Mouse (Mus musculus) liver, adult 2 months (tissue): ENCODE measurements at regions not wholly inside any gene's neighbourhood (a gene's known extent, or its start where the extent isn't known, plus 50 kb on each side); places are given as distances from the start of the nearest gene placed in this dataset.
A peak's percentile ranks its signal among the peaks of the same experiment; 100 is the strongest.

Source experiments
- DNase-seq: peaks from one replicate; pipeline ENCODE4 v3.0.0-alpha.2; 2011; ENCODE audit warnings: low read depth, low spot score; ENCODE audit errors: extremely low read depth
- H3K27ac ChIP-seq: fragments of 200-500 bp; replicated peaks from 2 replicates; pipeline ENCODE4 v1.5.1; 2012; ENCODE audit warnings: low read depth, mild to moderate bottlenecking, control low read depth, inconsistent platforms, low read length; ENCODE audit not compliant: insufficient read depth
- H3K27me3 ChIP-seq: fragments of 200-500 bp; 2 replicates; pipeline ENCODE4 v1.6.1; 2012; ENCODE audit warnings: mild to moderate bottlenecking, moderate library complexity, low read length, inconsistent platforms; ENCODE audit not compliant: control insufficient read depth, insufficient read depth
- H3K36me3 ChIP-seq: fragments of 200-500 bp; 2 replicates; pipeline ENCODE4 v1.6.1; 2012; ENCODE audit warnings: low read length, inconsistent platforms; ENCODE audit not compliant: control insufficient read depth, insufficient read depth
- H3K4me1 ChIP-seq: fragments of 200-500 bp; 2 replicates; pipeline ENCODE4 v1.6.1; 2011; ENCODE audit warnings: low read length; ENCODE audit not compliant: control insufficient read depth, insufficient read depth
- H3K4me3 ChIP-seq: fragments of 200-500 bp; 2 replicates; pipeline ENCODE4 v1.5.1; 2011; ENCODE audit warnings: low read depth, mild to moderate bottlenecking, control low read depth, low read length, moderate library complexity; ENCODE audit not compliant: insufficient read depth
- H3K79me2 ChIP-seq: fragments of 200-500 bp; 2 replicates; pipeline ENCODE4 v1.6.1; 2012; ENCODE audit warnings: inconsistent platforms, mild to moderate bottlenecking, low read length, moderate library complexity; ENCODE audit not compliant: control insufficient read depth, insufficient read depth
- H3K9ac ChIP-seq: fragments of 200-500 bp; 2 replicates; pipeline ENCODE4 v1.6.1; 2012; ENCODE audit warnings: low read depth, mild to moderate bottlenecking, control low read depth, inconsistent platforms, low read length
- CTCF ChIP-seq: fragments of 200-500 bp; IDR thresholded peaks from 2 replicates; pipeline ENCODE4 v1.5.1; 2011; ENCODE audit warnings: low read depth, low read length, control low read depth
- POLR2A ChIP-seq: fragments of 200-500 bp; IDR thresholded peaks from 2 replicates; pipeline ENCODE4 v1.6.1; 2011; ENCODE audit warnings: low read length, control low read depth; ENCODE audit not compliant: insufficient read depth; ENCODE audit errors: extremely low read depth
- WGBS: fragments of 180-500 bp; shearing (Covaris S2); methylation state at CpG from one replicate; pipeline ENCODE4 v1.1.7; 2018; 5-methylcytosine and 5-hydroxymethylcytosine counted together

DNA sequence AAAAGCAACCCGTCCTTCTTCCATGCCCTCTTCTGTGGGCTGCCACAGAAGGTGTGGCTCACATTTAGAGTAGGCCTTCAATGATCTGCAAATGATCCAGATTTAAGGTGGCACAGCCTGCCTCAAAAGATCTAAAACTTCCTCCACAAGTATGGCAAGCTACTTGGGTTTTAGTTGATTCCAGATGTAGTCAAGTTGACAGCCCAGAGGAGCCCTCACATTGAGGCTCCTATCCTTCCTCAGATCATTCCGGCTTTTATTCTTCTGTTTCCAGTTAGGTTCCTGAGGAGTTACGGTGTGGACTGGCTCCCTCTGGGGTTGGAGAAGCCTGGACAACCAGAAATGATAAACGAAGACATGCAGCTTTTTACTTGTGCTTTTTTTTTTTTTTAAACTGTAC is 78.8 kb upstream of the Mgme1 start:
- Histone ChIP-seq H3K79me2 (no peaks in the 10 kb centered on the region), H3K9ac (no peak overlapping the region), H3K4me1 (peaks cover 2% of the 10 kb centered on the region; the same call in 1 of the 2 replicates), H3K27me3 (no peaks in the 10 kb centered on the region), H3K4me3 (no peak overlapping the region), H3K36me3 (no peaks in the 10 kb centered on the region), H3K27ac (no peak overlapping the region)
- DNase-seq: no peak
- no peak for TF ChIP-seq POLR2A
- TF ChIP-seq CTCF: no peak
- 89% methylated on average over 4 of the region's 4 CpGs for WGBS

DNA sequence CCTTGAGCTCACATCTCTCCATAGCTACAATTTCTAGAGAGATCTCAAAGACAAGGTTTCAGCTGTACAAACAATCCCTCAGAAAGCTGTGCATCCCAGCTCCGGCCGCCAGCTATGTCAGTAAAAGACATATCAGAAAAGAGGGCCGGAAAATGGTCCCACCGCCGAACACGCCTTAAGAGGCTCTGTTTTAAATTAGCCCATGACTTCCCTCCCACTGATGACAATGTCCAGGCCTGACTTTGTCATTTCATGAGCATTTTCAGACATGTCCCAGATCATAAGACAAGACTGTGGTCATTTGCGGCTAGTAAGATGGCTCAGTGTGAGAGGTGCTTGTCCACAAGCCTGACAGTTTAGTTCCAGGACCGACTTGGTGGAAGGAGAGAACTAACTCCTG is 78.0 kb upstream of the Mgme1 start:
- Histone ChIP-seq H3K4me1 (peaks cover 2% of the 10 kb centered on the region; the same call in 1 of the 2 replicates), H3K4me3 (no peak overlapping the region), H3K27ac (no peak overlapping the region), H3K27me3 (no peaks in the 10 kb centered on the region), H3K36me3 (no peaks in the 10 kb centered on the region), H3K79me2 (no peaks in the 10 kb centered on the region), H3K9ac (no peak overlapping the region)
- WGBS: 82% methylated on average over 8 of the region's 8 CpGs
- no peak for TF ChIP-seq CTCF
- no peak for TF ChIP-seq POLR2A
- no peak for DNase-seq

DNA sequence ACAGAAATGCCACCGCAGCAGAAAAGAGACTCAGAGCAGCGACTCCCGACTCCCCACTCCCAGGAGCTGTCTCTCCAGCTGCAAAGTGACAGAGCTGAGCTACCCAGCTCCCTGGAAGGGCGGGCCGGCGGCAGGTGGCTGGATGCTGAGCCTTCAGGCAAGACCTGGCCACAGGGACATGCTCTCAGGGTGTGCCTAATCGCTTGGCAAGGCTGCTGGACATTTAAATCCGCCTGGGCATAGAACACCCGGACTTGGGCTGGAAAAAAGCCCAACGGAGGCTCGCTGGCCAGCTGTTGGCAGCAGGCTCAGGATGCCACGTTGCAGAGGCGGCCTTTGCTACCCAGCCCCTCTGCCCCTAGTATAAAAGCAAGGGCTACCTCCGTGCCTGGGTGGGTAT is 74.6 kb upstream of the Mgme1 start:
- Histone ChIP-seq H3K4me3 (no peak overlapping the region), H3K4me1 (peaks cover 13% of the 10 kb centered on the region), H3K9ac (no peak overlapping the region), H3K79me2 (no peaks in the 10 kb centered on the region), H3K36me3 (no peaks in the 10 kb centered on the region), H3K27me3 (no peaks in the 10 kb centered on the region), H3K27ac (no peak overlapping the region)
- TF ChIP-seq CTCF (no peak), POLR2A (no peak)
- DNase-seq: peak; percentile 85
- WGBS: 26% methylated on average over 14 of the region's 14 CpGs

DNA sequence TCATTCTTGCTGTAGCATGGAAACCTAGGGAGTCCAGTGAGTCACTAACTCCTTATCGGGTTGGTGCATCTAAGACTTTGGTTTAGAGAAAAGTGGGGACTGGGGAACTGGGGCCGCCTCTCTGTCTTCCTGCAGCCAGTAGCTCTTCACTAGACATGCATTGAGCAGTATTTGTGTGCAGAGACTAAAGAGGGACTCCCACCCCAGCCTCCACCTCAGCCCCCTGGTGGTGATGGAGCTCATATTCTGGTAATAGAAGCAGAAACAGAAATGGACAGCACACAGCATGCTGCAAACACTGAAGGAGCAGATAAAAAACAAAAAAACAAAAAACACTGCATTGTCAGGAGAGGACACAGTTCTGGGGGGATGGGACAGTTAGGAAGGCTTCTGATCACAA is 73.3 kb upstream of the Mgme1 start:
- DNase-seq: no peak
- no peak overlapping the region for H3K9ac ChIP-seq
- WGBS: 95% methylated on average over 2 of the region's 2 CpGs

DNA sequence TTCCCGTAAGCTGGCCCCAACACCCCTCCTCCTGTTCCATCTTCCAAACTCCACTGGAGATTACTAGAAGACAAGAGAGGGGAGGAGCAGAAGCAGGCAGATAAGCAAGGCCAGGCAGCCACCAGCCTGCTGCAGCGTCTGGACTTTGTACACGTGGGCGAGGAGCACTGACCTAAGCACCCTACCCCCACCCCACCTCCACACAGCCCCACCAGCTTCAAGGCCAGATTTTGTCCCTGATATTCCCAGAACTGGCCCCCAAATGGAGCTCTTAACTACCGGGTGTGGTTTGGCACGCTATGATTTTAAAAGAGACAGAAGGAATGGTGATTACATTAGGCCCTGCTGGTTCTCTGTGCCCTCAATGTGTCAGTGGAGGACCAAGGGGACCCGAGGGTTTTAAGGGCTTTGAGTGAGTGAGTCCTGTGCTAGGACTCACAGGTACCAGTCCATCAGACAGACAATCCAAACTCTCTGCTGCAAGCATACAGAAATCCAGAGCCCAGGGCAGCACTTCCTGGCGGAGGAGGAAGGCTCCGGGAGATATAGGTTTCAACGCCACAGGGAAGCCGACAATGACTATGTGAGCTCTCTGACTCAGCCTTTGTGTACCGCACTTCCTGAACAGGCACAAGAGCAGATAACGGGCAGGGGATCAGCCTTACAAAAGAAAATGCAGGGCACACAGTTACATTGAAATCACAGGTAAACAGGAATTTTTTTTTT is 72.0 kb upstream of the Mgme1 start:
- peak; percentile 72 for DNase-seq
- Histone ChIP-seq H3K27ac (peak overlapping the region; percentile 72), H3K27me3 (no peaks in the 10 kb centered on the region), H3K79me2 (no peaks in the 10 kb centered on the region), H3K36me3 (no peaks in the 10 kb centered on the region), H3K9ac (0 out of 2 replicates have a peak overlapping the region, but pooled peaks have one; percentile 22), H3K4me1 (peaks cover 13% of the 10 kb centered on the region), H3K4me3 (no peak overlapping the region)
- no peak for TF ChIP-seq CTCF
- TF ChIP-seq POLR2A: no peak
- 8% methylated on average over 13 of the region's 13 CpGs for WGBS

More for the DNA sequence above, 73.3 kb upstream of the Mgme1 start:
- no peaks in the 10 kb centered on the region for H3K36me3 ChIP-seq
- TF ChIP-seq POLR2A: no peak
- peak; percentile 48 for TF ChIP-seq CTCF
- H3K4me3 ChIP-seq: no peak overlapping the region
- no peaks in the 10 kb centered on the region for H3K79me2 ChIP-seq
- no peaks in the 10 kb centered on the region for H3K27me3 ChIP-seq
- H3K4me1 ChIP-seq: peaks cover 13% of the 10 kb centered on the region
- H3K27ac ChIP-seq: no peak overlapping the region
